Mouse (Mus musculus) embryonic facial prominence, embryonic 15.5 days (tissue): ENCODE measurements around the gene 4933405L10Rik. TPM values are rescaled to one million over a fixed set of nuclear protein-coding genes. Genes with fewer than 3 reads are reported as not detected.

Source experiments
- ATAC-seq: fragments of 200-750 bp; cut with Nextera tagmentation; 2 replicates; pipeline ENCODE4 v1.8.0; 2017; ENCODE audit warnings: low read depth, moderate TSS enrichment; ENCODE audit not compliant: insufficient number of reproducible peaks, low FRiP score, low TSS enrichment
- H3K27ac ChIP-seq: fragments of 300-500 bp; sonication (generic); replicated peaks from 2 replicates; pipeline ENCODE4 v1.5.1; 2015; ENCODE audit warnings: mild to moderate bottlenecking, inconsistent platforms
- H3K27me3 ChIP-seq: fragments of 300-500 bp; sonication (generic); 2 replicates; pipeline ENCODE4 v1.6.1; 2015; ENCODE audit warnings: inconsistent platforms
- H3K36me3 ChIP-seq: fragments of 300-500 bp; sonication (generic); 2 replicates; pipeline ENCODE4 v1.6.1; 2015; ENCODE audit warnings: mild to moderate bottlenecking, inconsistent platforms
- H3K4me1 ChIP-seq: fragments of 300-500 bp; sonication (generic); 2 replicates; pipeline ENCODE4 v1.6.1; 2015; ENCODE audit warnings: inconsistent platforms
- H3K4me2 ChIP-seq: fragments of 300-500 bp; sonication (generic); replicated peaks from 2 replicates; pipeline ENCODE4 v1.6.1; 2015; ENCODE audit warnings: mild to moderate bottlenecking, inconsistent platforms
- H3K4me3 ChIP-seq: fragments of 300-500 bp; sonication (generic); replicated peaks from 2 replicates; pipeline ENCODE4 v1.5.1; 2015; ENCODE audit warnings: mild to moderate bottlenecking, inconsistent platforms
- H3K9ac ChIP-seq: fragments of 300-500 bp; sonication (generic); 2 replicates; pipeline ENCODE4 v1.6.1; 2015; ENCODE audit warnings: inconsistent platforms
- H3K9me3 ChIP-seq: fragments of 300-500 bp; sonication (generic); replicated peaks from 2 replicates; pipeline ENCODE4 v1.6.1; 2016; ENCODE audit warnings: inconsistent platforms
- WGBS: fragments of 180-500 bp; shearing (Covaris S2); methylation state at CpG from one replicate; pipeline ENCODE4 v1.1.7; 2015; 5-methylcytosine and 5-hydroxymethylcytosine counted together
- polyA plus RNA-seq: library from polyadenylated mRNA; unstranded; fragments of >200 nt; fragmentation: Nextera tagmentation; extraction: Ambion mirVana; gene quantifications from 2 replicates; pipeline ENCODE4 v1.2.1, GENCODE M21; 2015

Gene 4933405L10Rik
- 0.20 and 0.37 TPM in 2 replicates for polyA plus RNA-seq

DNA sequence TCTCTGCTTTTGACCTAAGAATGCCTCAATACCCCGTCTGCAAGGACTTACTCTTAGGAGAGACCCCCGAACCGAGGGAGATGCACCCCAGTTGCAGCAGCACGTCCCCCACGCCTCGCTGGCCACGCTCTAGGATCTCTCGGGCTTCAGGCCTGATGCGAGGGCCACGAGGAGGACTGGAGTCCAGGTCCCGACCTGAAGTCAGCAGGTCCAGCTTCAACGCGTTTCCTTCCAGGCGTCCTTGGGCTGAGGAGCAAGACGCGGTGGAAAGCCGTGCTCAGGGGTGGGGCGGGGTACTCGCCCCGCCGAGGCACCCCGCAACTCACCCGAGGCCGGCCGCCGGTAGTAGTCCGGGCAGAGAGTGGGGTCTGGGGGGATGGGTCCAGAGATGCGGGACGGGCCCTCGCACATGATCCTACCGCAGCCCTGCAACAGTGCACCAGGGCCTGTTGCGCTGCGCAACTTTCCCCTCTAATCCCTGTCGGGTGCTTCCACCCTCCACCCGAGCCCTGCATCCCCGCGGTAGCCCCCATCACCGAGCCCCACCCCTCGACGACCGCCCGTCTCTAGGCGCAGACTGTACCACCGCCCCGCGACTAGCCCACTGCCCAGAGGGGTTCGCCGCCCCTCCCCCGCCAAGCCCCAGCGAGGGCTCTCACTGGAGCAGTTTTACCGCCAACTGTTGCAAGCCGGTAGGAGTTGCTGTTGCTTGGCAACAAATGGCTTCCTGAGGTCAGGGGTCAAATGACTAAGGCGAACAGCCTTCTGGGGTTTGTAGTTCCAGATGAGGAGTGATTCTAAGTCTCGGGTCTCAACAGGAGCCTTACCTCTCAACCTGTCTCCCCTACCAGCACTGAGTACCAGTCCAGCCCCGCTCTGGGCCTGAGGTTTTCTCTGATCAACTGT lies at the start of gene 4933405L10Rik, which contains the start of gene Enkd1:
4933405L10Rik (plus strand) TSS at position 158 of the 906 bp plus-strand sequence.
Enkd1 (minus strand) TSS at position 713 of the 906 bp plus-strand sequence.
- H3K4me1 ChIP-seq = peaks cover 14% of the 10 kb centered on the region
- no peaks in the 10 kb centered on the region for H3K27me3 ChIP-seq
- no peaks in the 10 kb centered on the region for H3K9me3 ChIP-seq
- peak within 1 kb of the TSS; percentile 28; the same call in 1 of the 2 replicates for H3K27ac ChIP-seq
- peaks cover 20% of the 10 kb centered on the region for H3K36me3 ChIP-seq
- peak; percentile 77 for ATAC-seq
- H3K4me3 ChIP-seq = peak within 1 kb of the TSS; percentile 87
- H3K9ac ChIP-seq = peak within 1 kb of the TSS; percentile 57
- H3K4me2 ChIP-seq = peak within 1 kb of the TSS; percentile 97
- 1% methylated on average over 50 of the region's 55 CpGs for WGBS

DNA sequence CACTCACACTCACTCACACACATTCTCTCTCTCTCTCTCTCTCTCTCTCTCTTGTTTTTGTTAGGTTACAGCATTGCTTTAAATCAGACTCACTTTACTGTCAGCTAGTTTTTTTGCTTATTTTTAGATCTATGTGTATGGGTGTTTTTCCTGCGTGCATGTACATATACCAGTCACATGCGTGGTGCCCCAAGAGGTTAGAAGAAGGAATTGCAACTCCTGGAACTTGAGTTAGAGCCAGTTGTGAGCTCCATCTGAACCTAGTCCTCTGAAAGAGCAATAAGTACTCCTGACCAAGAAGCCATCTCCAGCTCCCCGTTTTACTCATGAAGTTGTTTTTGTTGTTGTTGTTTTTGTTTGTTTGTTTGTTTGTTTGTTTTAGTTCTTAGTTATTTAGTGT lies 46.3 kb upstream of the 4933405L10Rik start:
- no peak for ATAC-seq
- H3K27me3 ChIP-seq = no peaks in the 10 kb centered on the region
- 77% methylated on average over 3 of the region's 3 CpGs for WGBS
- no peaks in the 10 kb centered on the region for H3K4me1 ChIP-seq
- H3K4me3 ChIP-seq = no peak overlapping the region
- H3K36me3 ChIP-seq = peaks cover 23% of the 10 kb centered on the region
- H3K4me2 ChIP-seq = no peak overlapping the region
- H3K9me3 ChIP-seq = no peaks in the 10 kb centered on the region
- H3K27ac ChIP-seq = no peak overlapping the region
- no peak overlapping the region for H3K9ac ChIP-seq

DNA sequence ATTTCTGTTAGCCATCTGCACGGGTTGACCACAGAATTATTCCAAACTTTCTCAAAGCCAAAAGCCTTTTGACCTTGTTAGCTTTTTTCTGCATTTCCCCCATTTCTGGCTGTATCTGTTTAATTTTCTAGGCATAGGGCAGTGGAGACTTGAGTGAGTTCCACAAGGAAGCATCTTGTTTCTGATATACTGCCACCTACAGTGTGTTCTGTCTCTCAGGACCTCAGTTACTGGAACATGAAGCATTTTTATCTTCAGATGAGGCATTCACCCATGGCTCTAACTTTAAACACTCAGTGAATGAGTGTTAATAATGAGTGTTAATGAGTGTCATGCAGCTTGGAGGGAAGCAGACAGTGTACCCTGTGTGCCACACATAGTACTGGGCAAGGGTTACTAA lies 29.6 kb upstream of the 4933405L10Rik start:
- Histone ChIP-seq H3K9ac (no peak overlapping the region), H3K9me3 (no peaks in the 10 kb centered on the region), H3K4me3 (no peak overlapping the region), H3K4me1 (no peaks in the 10 kb centered on the region), H3K36me3 (peaks cover 92% of the 10 kb centered on the region), H3K27ac (no peak overlapping the region), H3K4me2 (no peak overlapping the region), H3K27me3 (no peaks in the 10 kb centered on the region)
- WGBS = 88% methylated on average over 1 of the region's 1 CpGs
- no peak for ATAC-seq

DNA sequence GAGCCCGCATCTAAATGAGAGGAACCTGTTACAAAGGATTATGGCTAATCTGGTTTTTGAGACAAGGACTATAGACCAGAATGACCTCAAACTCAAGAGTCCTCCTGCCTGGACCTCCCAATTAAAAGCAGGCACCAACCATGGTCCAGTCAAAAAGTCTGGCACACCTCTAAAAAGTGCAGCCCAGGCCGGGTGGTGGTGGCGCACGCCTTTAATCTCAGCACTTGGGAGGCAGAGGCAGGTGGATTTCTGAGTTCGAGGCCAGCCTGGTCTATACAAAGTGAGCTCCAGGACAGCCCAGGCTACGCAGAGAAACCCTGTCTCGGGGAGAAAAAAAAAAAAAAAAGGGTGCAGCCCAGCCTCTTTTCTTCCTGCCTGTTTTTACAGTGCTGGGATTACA lies 22.1 kb upstream of the 4933405L10Rik start:
- Histone ChIP-seq H3K27me3 (no peaks in the 10 kb centered on the region), H3K36me3 (peaks cover 44% of the 10 kb centered on the region), H3K4me3 (no peak overlapping the region), H3K27ac (no peak overlapping the region), H3K9me3 (no peaks in the 10 kb centered on the region), H3K4me2 (no peak overlapping the region), H3K4me1 (peaks cover 8% of the 10 kb centered on the region; the same call in 1 of the 2 replicates), H3K9ac (no peak overlapping the region)
- no peak for ATAC-seq
- WGBS = 71% methylated on average over 7 of the region's 7 CpGs

DNA sequence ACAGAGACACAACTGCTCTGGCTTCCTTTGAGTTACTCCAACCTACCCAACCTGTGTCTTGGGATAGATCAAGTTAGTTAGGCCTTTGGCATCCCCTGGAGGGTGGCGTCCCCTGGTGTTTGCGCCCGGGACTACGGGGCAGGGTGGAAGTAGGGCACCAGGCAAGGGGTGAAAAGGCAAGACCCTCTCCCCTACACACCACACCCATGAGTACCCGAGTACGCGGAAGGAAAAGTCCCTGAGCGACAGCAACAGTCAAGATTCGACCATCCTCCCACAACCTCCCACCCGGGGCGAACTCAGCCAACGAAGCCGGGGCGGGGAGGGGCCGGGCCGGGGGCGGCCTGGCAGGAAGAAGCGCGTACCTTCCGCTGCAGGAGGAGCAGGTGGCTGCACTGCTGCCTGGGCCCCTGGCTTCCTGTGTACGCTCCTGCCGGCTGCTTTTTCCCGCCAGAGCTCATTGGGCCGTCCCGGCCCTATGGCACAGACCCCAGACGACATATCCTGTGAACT lies 21.6 kb upstream of the 4933405L10Rik start, which contains the start of gene Carmil2:
Carmil2 (plus strand) TSS at position 479 of the 513 bp plus-strand sequence.
- H3K9me3 ChIP-seq = no peaks in the 10 kb centered on the region
- no peak within 1 kb of the TSS for H3K9ac ChIP-seq
- H3K27ac ChIP-seq = no peak within 1 kb of the TSS
- 0 out of 2 replicates have a peak, but pooled peaks have one; percentile 12 for ATAC-seq
- peak within 1 kb of the TSS; percentile 32; the same call in 1 of the 2 replicates for H3K4me2 ChIP-seq
- peak within 1 kb of the TSS; percentile 10; the same call in 1 of the 2 replicates for H3K4me3 ChIP-seq
- H3K36me3 ChIP-seq = peaks cover 40% of the 10 kb centered on the region
- WGBS = 7% methylated on average over 26 of the region's 26 CpGs
- H3K27me3 ChIP-seq = no peaks in the 10 kb centered on the region
- H3K4me1 ChIP-seq = peaks cover 8% of the 10 kb centered on the region; the same call in 1 of the 2 replicates

DNA sequence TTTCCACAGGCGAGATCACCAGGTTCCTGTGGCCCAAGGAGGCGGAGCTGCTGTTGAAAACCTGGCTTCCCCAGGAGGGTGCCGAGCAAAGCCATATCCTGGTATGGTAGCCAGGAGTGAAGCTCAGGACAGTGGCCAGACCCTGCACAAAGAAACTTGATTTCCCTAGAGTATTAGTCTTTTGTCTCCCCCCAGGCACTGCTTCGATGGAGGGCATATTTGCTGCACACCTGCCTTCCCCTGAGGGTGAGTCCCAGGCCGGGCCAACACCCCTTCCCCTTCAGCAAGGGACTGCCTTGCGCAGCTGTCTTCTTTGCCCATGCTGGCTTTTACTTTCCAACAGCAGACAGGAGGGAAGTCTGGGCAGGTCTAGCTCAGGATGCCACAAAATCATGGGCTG lies 20.9 kb upstream of the 4933405L10Rik start:
- H3K4me2 ChIP-seq = no peak overlapping the region
- no peak for ATAC-seq
- H3K36me3 ChIP-seq = peaks cover 33% of the 10 kb centered on the region
- peaks cover 8% of the 10 kb centered on the region; the same call in 1 of the 2 replicates for H3K4me1 ChIP-seq
- no peak overlapping the region for H3K9ac ChIP-seq
- H3K27me3 ChIP-seq = no peaks in the 10 kb centered on the region
- no peak overlapping the region for H3K4me3 ChIP-seq
- no peak overlapping the region for H3K27ac ChIP-seq
- 55% methylated on average over 6 of the region's 6 CpGs for WGBS
- no peaks in the 10 kb centered on the region for H3K9me3 ChIP-seq

DNA sequence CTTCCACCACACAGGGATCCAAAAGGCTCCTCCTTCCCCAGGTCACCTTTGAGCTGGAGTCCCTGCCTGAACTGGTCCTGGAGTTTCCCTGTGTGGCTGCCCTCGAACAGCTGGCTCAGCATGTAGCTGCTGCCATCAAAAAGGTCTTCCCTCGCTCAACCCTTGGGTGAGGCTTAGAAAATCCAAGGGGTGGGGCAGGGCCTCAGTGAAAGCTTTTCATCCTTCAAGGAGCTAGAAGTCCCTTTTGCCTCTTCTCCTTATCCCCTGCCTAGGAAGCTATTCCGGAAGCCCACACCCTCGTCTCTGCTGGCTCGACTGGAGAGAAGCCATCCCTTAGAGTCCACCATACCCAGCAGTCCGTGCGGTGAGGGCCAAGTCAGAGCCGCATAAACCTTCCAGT lies 19.9 kb upstream of the 4933405L10Rik start:
- H3K27me3 ChIP-seq = no peaks in the 10 kb centered on the region
- no peak overlapping the region for H3K4me3 ChIP-seq
- H3K4me1 ChIP-seq = peaks cover 8% of the 10 kb centered on the region; the same call in 1 of the 2 replicates
- no peak for ATAC-seq
- no peak overlapping the region for H3K4me2 ChIP-seq
- no peaks in the 10 kb centered on the region for H3K9me3 ChIP-seq
- H3K36me3 ChIP-seq = peaks cover 23% of the 10 kb centered on the region
- H3K27ac ChIP-seq = no peak overlapping the region
- H3K9ac ChIP-seq = no peak overlapping the region
- 59% methylated on average over 8 of the region's 8 CpGs for WGBS

DNA sequence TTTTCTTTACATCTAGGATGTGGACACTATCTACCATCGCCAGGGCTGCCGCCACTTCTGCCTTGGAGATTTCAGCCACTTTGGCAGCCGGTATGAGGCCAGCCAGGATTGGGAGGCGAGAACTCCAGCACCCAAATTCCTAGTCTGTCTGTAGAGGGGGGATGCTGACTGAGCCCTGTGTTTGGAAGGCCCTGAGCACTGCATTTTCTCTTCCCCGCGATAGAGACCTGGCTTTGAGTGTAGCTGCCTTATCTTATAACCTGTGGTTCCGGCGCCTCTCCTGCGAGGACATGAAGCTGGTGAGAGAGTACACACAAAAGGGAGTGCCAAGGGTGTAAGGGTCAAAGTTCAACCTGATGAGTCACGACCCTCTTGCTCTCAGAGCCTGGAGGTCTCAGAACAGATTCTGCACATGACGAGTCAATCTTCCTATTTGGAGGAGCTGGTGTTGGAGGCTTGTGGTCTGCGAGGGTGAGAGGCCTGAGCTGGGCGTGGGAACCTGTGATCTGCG lies 19.2 kb upstream of the 4933405L10Rik start:
- no peaks in the 10 kb centered on the region for H3K9me3 ChIP-seq
- H3K27ac ChIP-seq = no peak overlapping the region
- no peak for ATAC-seq
- H3K27me3 ChIP-seq = no peaks in the 10 kb centered on the region
- H3K4me1 ChIP-seq = peaks cover 8% of the 10 kb centered on the region; the same call in 1 of the 2 replicates
- no peak overlapping the region for H3K4me2 ChIP-seq
- no peak overlapping the region for H3K4me3 ChIP-seq
- peaks cover 15% of the 10 kb centered on the region for H3K36me3 ChIP-seq
- H3K9ac ChIP-seq = no peak overlapping the region
- 64% methylated on average over 14 of the region's 14 CpGs for WGBS

DNA sequence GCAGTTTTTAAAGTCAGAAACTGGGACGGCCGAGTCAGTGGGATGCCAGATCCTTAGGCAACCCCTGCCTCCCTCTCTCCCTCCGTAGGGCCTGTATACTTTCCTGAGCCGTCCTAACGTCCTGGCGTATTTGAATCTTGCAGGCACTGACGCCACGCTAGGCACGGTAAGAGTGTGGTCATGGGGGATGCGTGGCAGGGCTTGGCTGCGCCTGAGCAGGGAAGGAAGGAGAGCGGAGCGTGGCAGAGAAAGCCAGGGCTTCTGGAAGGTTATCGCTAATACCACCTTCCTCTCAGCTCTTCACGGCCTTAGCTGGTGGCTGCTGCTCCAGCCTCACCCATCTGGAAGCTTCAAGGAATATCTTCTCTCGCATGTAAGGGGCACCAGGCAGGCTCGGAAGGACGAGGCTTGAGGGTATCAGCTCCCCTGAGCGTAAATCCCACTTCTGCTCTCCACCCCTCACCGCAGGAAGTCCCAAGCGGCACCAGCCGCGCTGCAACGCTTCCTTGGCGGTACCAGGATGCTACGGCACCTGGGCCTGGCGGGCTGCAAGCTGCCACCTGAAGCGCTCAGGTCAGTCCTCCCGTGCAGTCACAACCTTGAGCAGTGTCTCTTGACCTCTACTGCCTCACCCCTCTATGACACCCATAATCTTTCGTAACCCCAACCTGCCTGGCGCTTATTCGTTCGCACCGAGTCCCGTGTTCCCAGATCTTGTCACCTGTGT lies 18.0 kb upstream of the 4933405L10Rik start:
- Histone ChIP-seq H3K9me3 (no peaks in the 10 kb centered on the region), H3K9ac (no peak overlapping the region), H3K4me2 (no peak overlapping the region), H3K27ac (no peak overlapping the region), H3K36me3 (0 out of 2 replicates have a peak, but pooled peaks cover 4% of the 10 kb centered on the region), H3K4me1 (peaks cover 18% of the 10 kb centered on the region), H3K4me3 (no peak overlapping the region), H3K27me3 (0 out of 2 replicates have a peak, but pooled peaks cover 4% of the 10 kb centered on the region)
- no peak for ATAC-seq
- WGBS = 59% methylated on average over 35 of the region's 35 CpGs

DNA sequence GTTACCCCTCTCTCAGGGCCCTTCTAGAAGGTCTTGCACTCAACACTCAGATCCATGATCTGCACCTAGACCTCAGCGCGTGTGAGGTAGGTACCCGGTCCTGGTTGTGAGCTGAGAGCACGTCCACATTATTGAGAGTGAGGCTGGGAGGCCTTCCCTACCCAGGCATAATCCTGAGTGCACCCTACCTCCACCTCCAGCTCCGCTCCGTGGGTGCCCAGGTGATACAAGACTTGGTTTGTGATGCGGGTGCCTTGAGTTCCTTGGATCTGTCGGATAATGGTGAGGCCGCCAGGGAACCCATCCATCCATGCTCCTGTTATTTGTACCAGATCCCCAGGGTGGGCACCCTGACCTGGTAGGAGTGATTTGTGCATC lies 17.5 kb upstream of the 4933405L10Rik start:
- no peak for ATAC-seq
- no peak overlapping the region for H3K4me2 ChIP-seq
- 86% methylated on average over 9 of the region's 9 CpGs for WGBS
- no peak overlapping the region for H3K27ac ChIP-seq
- no peak overlapping the region for H3K9ac ChIP-seq
- no peaks in the 10 kb centered on the region for H3K36me3 ChIP-seq
- H3K4me1 ChIP-seq = peaks cover 19% of the 10 kb centered on the region
- 0 out of 2 replicates have a peak, but pooled peaks cover 4% of the 10 kb centered on the region for H3K27me3 ChIP-seq
- H3K4me3 ChIP-seq = no peak overlapping the region
- H3K9me3 ChIP-seq = no peaks in the 10 kb centered on the region
